Mouse (Mus musculus) midbrain, postnatal 0 days (tissue): ENCODE data around the gene Slc25a39. TPM values are rescaled to one million over a fixed set of nuclear protein-coding genes. Genes with fewer than 3 reads are reported as not detected.

Experiments
- ATAC-seq: fragments of 200-750 bp; cut with Nextera tagmentation; 2 replicates; pipeline ENCODE4 v1.8.0; 2017; ENCODE audit warnings: moderate number of reproducible peaks, mild to moderate bottlenecking, moderate TSS enrichment, moderate library complexity; ENCODE audit not compliant: low FRiP score
- DNase-seq: peaks from one replicate; pipeline ENCODE4 v3.0.0-alpha.2; 2015; ENCODE audit warnings: low spot score
- H3K27ac ChIP-seq: fragments of 300-500 bp; sonication (generic); 2 replicates; pipeline ENCODE4 v1.5.1; 2014; ENCODE audit warnings: low read depth, mild to moderate bottlenecking, low read length, mixed read lengths
- H3K27me3 ChIP-seq: fragments of 300-500 bp; sonication (generic); 2 replicates; pipeline ENCODE4 v1.6.1; 2014; ENCODE audit warnings: low read length, control low read depth, mixed read lengths; ENCODE audit not compliant: insufficient read depth
- H3K36me3 ChIP-seq: fragments of 300-500 bp; sonication (generic); 2 replicates; pipeline ENCODE4 v1.6.1; 2014; ENCODE audit warnings: low read length, control low read depth, mixed read lengths; ENCODE audit not compliant: insufficient read depth
- H3K4me1 ChIP-seq: fragments of 300-500 bp; sonication (generic); 2 replicates; pipeline ENCODE4 v1.6.1; 2014; ENCODE audit warnings: mild to moderate bottlenecking, control low read depth, antibody characterized with exemption, low read length, mixed read lengths; ENCODE audit not compliant: insufficient read depth
- H3K4me2 ChIP-seq: fragments of 300-500 bp; sonication (generic); 2 replicates; pipeline ENCODE4 v1.6.1; 2014; ENCODE audit warnings: low read depth, mild to moderate bottlenecking, low read length, mixed read lengths; ENCODE audit not compliant: poor library complexity, severe bottlenecking
- H3K4me3 ChIP-seq: fragments of 300-500 bp; sonication (generic); 2 replicates; pipeline ENCODE4 v1.5.1; 2014; ENCODE audit warnings: low read depth, mild to moderate bottlenecking, low read length, moderate library complexity
- H3K9ac ChIP-seq: fragments of 300-500 bp; sonication (generic); replicated peaks from 2 replicates; pipeline ENCODE4 v1.6.1; 2014; ENCODE audit warnings: mild to moderate bottlenecking, low read length, moderate library complexity, mixed read lengths; ENCODE audit not compliant: poor library complexity, severe bottlenecking
- H3K9me3 ChIP-seq: fragments of 300-500 bp; sonication (generic); 2 replicates; pipeline ENCODE4 v1.6.1; 2016; ENCODE audit warnings: low read length, control low read depth
- CTCF ChIP-seq: IDR thresholded peaks from 2 replicates; pipeline ENCODE4 v1.5.1; 2016; ENCODE audit warnings: antibody characterized with exemption, mild to moderate bottlenecking
- WGBS: fragments of 180-500 bp; shearing (Covaris S2); extraction: QIAGEN DNeasy Blood & Tissue Kit; methylation state at CpG from one replicate; pipeline ENCODE4 v1.1.7; 2014; 5-methylcytosine and 5-hydroxymethylcytosine counted together
- polyA plus RNA-seq: library from polyadenylated mRNA; unstranded; fragments of >200 nt; fragmentation: Nextera tagmentation; extraction: Ambion mirVana; gene quantifications from 2 replicates; pipeline ENCODE4 v1.2.1, GENCODE M21; 2015
- total RNA-seq: library from RNA; depleted of rRNA; stranded (reverse); fragments of >200 nt; gene quantifications from 2 replicates; pipeline ENCODE4 v1.2.3, GENCODE M21; 2014

The Slc25a39 gene
- total and polyA plus RNA-seq, 2 experiments from 2014 or later: 132 to 176 TPM

GRCm38 (mm10) chr11:102438212-102439092 is 30.7 kb upstream of the Slc25a39 start:
- H3K4me3 ChIP-seq: peak overlapping the region; percentile 24; the same call in 1 of the 2 replicates
- 11% methylated on average over 76 of the region's 77 CpGs for WGBS
- peak overlapping the region; percentile 52 for H3K9ac ChIP-seq
- H3K27me3 ChIP-seq: no peaks in the 10 kb centered on the region; the same call in 1 of the 2 replicates
- peak; percentile 84 for TF ChIP-seq CTCF
- peak overlapping the region; percentile 53 for H3K4me2 ChIP-seq
- H3K9me3 ChIP-seq: no peaks in the 10 kb centered on the region
- peaks cover 69% of the 10 kb centered on the region for H3K36me3 ChIP-seq
- peaks cover 11% of the 10 kb centered on the region; the same call in 1 of the 2 replicates for H3K4me1 ChIP-seq
- DNase-seq: peak; percentile 87
- peak; percentile 33 for ATAC-seq
- H3K27ac ChIP-seq: peak overlapping the region; percentile 57

DNA sequence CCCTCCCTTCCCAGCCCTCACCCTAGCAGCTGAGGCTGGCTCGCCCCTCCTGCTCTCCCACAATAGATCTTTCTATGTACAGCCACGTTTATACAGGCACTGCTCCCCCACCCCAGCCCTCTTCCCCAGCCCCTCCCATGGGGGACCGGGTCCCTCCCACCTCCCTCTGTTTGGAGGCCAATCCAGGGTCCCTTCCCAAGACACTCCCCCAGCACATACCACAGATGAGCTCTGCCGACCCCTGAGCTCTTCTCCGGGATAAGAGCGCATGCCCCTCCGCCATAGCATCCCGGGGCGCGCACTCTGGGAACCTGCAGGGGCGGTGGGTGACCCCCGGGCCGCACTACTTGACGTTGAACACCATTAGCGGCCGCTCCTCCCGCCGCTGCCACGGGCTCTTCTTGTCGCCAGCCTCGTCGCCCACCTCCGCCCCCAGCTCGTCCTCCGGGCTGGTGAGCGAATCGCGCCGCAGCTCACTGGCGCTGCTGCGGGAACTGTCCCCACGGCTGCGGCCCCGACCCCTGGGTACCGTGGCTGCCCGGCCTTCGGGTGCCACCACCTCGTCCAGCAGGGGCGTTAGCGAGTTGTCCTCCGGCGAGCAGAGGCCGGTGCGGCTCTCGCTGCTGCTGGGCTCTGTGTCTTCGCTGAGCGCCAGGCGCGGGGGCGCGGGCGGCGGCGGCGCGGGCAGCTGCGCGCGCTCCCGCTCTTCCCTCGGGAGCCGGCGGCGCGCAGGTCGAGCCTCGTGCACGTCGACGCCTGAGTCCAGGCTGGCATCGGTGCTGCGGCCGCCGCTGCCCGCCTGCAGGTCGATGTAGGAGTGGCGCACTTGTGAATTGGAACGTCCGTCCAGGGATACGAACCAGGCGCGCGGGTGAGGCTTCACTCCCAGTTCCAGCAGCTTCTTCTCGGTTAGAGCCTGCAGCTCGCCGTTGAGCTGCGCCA is 29.6 kb upstream of the Slc25a39 start:
- WGBS: 7% methylated on average over 61 of the region's 87 CpGs
- Histone ChIP-seq H3K4me2 (peak overlapping the region; percentile 53), H3K4me1 (peaks cover 11% of the 10 kb centered on the region; the same call in 1 of the 2 replicates), H3K27ac (peak overlapping the region; percentile 57), H3K27me3 (no peaks in the 10 kb centered on the region; the same call in 1 of the 2 replicates), H3K9ac (peak overlapping the region; percentile 52), H3K9me3 (no peaks in the 10 kb centered on the region), H3K36me3 (peaks cover 68% of the 10 kb centered on the region), H3K4me3 (peak overlapping the region; percentile 24)
- no peak for ATAC-seq
- DNase-seq: peak; percentile 73
- peak; percentile 37 for TF ChIP-seq CTCF

DNA sequence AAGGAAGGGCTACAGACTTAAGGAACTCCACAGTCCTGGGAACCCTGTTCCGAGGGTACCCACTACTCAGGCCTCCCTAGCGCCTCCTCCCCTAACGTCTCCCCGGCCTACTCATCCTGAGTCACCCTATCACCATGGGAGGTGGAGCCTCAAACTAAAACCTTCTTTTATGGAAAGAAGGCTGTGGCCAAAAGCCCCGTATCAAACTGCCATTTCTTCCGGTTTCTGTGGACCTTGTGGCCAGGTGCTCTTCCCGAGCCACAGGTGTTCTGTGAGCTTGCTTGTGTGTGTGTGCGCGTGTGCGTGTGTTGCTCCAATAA is 28.7 kb upstream of the Slc25a39 start:
- no peak for ATAC-seq
- no peak for TF ChIP-seq CTCF
- H3K27ac ChIP-seq: no peak overlapping the region
- H3K9ac ChIP-seq: no peak overlapping the region
- no peak overlapping the region for H3K4me2 ChIP-seq
- no peaks in the 10 kb centered on the region; the same call in 1 of the 2 replicates for H3K27me3 ChIP-seq
- no peak for DNase-seq
- peaks cover 11% of the 10 kb centered on the region; the same call in 1 of the 2 replicates for H3K4me1 ChIP-seq
- WGBS: 84% methylated on average over 10 of the region's 10 CpGs
- H3K9me3 ChIP-seq: no peaks in the 10 kb centered on the region
- peaks cover 63% of the 10 kb centered on the region for H3K36me3 ChIP-seq
- H3K4me3 ChIP-seq: no peak overlapping the region

DNA sequence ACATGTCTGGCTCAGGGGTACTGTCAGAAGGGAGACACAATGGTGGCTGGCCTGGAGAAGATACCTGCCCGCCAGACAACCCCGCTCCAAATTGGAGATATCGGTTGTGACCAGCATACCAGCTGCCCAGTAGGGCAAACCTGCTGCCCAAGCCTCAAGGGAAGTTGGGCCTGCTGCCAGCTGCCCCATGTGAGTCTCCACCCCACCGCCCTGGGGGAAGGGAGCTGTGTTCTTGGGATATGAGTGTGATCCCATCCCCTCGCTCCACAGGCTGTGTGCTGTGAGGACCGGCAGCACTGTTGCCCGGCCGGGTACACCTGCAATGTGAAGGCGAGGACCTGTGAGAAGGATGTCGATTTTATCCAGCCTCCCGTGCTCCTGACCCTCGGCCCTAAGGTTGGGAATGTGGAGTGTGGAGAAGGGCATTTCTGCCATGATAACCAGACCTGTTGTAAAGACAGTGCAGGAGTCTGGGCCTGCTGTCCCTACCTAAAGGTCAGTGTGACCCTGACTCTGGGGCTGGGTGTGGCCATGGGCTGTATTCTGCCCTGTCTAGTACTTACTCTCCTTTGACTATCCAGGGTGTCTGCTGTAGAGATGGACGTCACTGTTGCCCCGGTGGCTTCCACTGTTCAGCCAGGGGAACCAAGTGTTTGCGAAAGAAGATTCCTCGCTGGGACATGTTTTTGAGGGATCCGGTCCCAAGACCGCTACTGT is 28.2 kb upstream of the Slc25a39 start:
- Histone ChIP-seq H3K4me1 (peaks cover 11% of the 10 kb centered on the region; the same call in 1 of the 2 replicates), H3K9ac (no peak overlapping the region), H3K9me3 (no peaks in the 10 kb centered on the region), H3K36me3 (peaks cover 58% of the 10 kb centered on the region), H3K27ac (no peak overlapping the region), H3K27me3 (no peaks in the 10 kb centered on the region; the same call in 1 of the 2 replicates), H3K4me3 (no peak overlapping the region), H3K4me2 (no peak overlapping the region)
- WGBS: 91% methylated on average over 18 of the region's 18 CpGs
- no peak for DNase-seq
- TF ChIP-seq CTCF: no peak
- no peak for ATAC-seq
